Mouse (Mus musculus) colon, adult 2 months (tissue): ENCODE data around the gene Evi2a. TPM values are rescaled to one million over a fixed set of nuclear protein-coding genes. Genes with fewer than 3 reads are reported as not detected.

Experiments
- polyA plus RNA-seq: library from polyadenylated mRNA; depleted of rRNA; stranded (reverse); fragments of >200 nt; gene quantifications from 2 replicates; pipeline ENCODE4 v1.2.3, GENCODE M21; 2012; rRNA removed

Evi2a gene
- 3.0 and 3.9 TPM in 2 replicates for polyA plus RNA-seq

GRCm38 (mm10) chr11:79530333-79530761 is at the start of gene Evi2a, which contains the start of gene Evi2:
Gene Evi2a (minus strand): TSS chr11:79530609.
Gene Evi2 (minus strand): TSS chr11:79530589.

GRCm38 (mm10) chr11:79523560-79524309 is 6.7 kb downstream of the Evi2a start, which contains the start of gene Evi2b:
Gene Evi2b (minus strand): TSS chr11:79523762.

GRCm38 (mm10) chr11:79503845-79504244 is 26.6 kb downstream of the Evi2a start, which contains the start of gene Omg:
Gene Omg (minus strand): TSS chr11:79504084.

Other genes with a start within 250 kb of the Evi2a start
- not detected in 2 replicates for gene Gm9964, start 233.7 kb downstream of the Evi2a start, polyA plus RNA-seq
- 8.0 and 9.7 TPM in 2 replicates for gene Nf1, start 190.9 kb downstream of the Evi2a start, polyA plus RNA-seq
- gene Omg, start 26.5 kb downstream of the Evi2a start, polyA plus RNA-seq, result 0.24 TPM in 1 of 2 replicates, not detected in the other
- gene Evi2b, start 6.8 kb downstream of the Evi2a start, polyA plus RNA-seq, result 1.9 and 2.5 TPM in 2 replicates
- gene Evi2, start within 50 bp of the Evi2a start, polyA plus RNA-seq, result 0.17 and 0.49 TPM in 2 replicates
- gene Rab11fip4, start 60.6 kb upstream of the Evi2a start, polyA plus RNA-seq, result 20.9 and 27.4 TPM in 2 replicates